Mouse (Mus musculus): ENCODE results near the gene Vcam1.

DNA sequence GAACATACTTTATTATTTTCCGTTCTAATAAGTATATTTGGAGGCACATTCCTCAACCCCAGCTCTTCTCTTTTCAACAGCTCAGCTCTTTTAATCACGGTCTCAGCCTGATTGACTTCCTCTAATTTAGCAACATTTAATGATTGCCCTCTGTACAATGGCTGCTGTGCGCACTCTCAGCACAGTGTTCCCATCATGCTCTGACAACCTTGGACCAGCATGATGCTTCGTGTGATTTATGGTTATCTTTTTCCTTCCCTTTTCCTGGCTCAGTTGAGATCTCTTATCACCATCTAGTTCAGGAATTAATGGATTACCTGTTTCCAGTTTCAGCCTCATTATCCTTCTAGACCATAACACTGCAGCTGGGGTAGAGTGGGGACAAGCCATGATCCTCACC, 34.2 kb downstream of the Vcam1 start:
- TF ChIP-seq CTCF (IDR thresholded peaks at IDR 0.05; ENCODE audit: insufficient read depth, low read length) (no peak), POLR2A (IDR thresholded peaks at IDR 0.05; ENCODE audit: borderline replicate concordance, extremely low read depth, low read depth, low read length) (no peak)

Data from lung, adult 2 months (tissue).